Mouse (Mus musculus) embryonic fibroblast, embryonic 13.5 days (primary cell): ENCODE measurements around the gene Pnrc1.

ENCODE experiments used
- CTCF ChIP-seq: IDR thresholded peaks from 2 replicates; pipeline ENCODE4 v1.5.1; 2011; ENCODE audit warnings: mild to moderate bottlenecking, control low read depth, low read length, moderate library complexity, borderline replicate concordance; ENCODE audit not compliant: insufficient read depth
- POLR2A ChIP-seq: IDR thresholded peaks from 2 replicates; pipeline ENCODE4 v1.6.1; 2011; ENCODE audit warnings: low read depth, mild to moderate bottlenecking, control low read depth, low read length, moderate library complexity

- TF ChIP-seq POLR2A, result no peak
- TF ChIP-seq CTCF, result no peak
These were observed 47.4 kb downstream of the Pnrc1 start for GRCm38 (mm10) chr4:33242536-33242935.
